Mouse (Mus musculus): Measurements from ENCODE around the gene Gm6880. TPM values are rescaled to one million over a fixed set of nuclear protein-coding genes. Genes with fewer than 3 reads are reported as not detected.

Gene Gm6880
- polyA plus RNA-seq (2012; rRNA removed; ENCODE audit: low replicate concordance), result not detected in 2 replicates

GRCm38 (mm10) chrX:74481349-74481885, at the start of gene Gm6880:
TSS of gene Gm6880 (minus strand) at chrX:74481399.

Other genes starting within 250 kb of the Gm6880 start
- 658 and 2,331 TPM in 2 replicates for gene Flna, start 231.6 kb downstream of the Gm6880 start, polyA plus RNA-seq (2012; rRNA removed; ENCODE audit: low replicate concordance)
- gene Emd, start 226.7 kb downstream of the Gm6880 start, polyA plus RNA-seq (2012; rRNA removed; ENCODE audit: low replicate concordance), result 47.9 and 80.7 TPM in 2 replicates
- 1,145 and 2,013 TPM in 2 replicates for gene Rpl10, start 210.6 kb downstream of the Gm6880 start, polyA plus RNA-seq (2012; rRNA removed; ENCODE audit: low replicate concordance)
- gene Taz, start 199.5 kb downstream of the Gm6880 start, polyA plus RNA-seq (2012; rRNA removed; ENCODE audit: low replicate concordance), result 99.6 and 120 TPM in 2 replicates
- gene Dnase1l1, start 199.1 kb downstream of the Gm6880 start, polyA plus RNA-seq (2012; rRNA removed; ENCODE audit: low replicate concordance), result 26.7 and 40.0 TPM in 2 replicates
- gene Atp6ap1, start 184.3 kb downstream of the Gm6880 start, polyA plus RNA-seq (2012; rRNA removed; ENCODE audit: low replicate concordance), result 337 and 396 TPM in 2 replicates
- 291 and 322 TPM in 2 replicates for gene Gdi1, start 176.4 kb downstream of the Gm6880 start, polyA plus RNA-seq (2012; rRNA removed; ENCODE audit: low replicate concordance)
- 15.7 and 15.8 TPM in 2 replicates for gene Fam50a, start 168.4 kb downstream of the Gm6880 start, polyA plus RNA-seq (2012; rRNA removed; ENCODE audit: low replicate concordance)
- gene Plxna3, start 152.3 kb downstream of the Gm6880 start, polyA plus RNA-seq (2012; rRNA removed; ENCODE audit: low replicate concordance), result 14.5 and 58.4 TPM in 2 replicates
- 101 and 103 TPM in 2 replicates for gene Lage3, start 127.8 kb downstream of the Gm6880 start, polyA plus RNA-seq (2012; rRNA removed; ENCODE audit: low replicate concordance)
- gene Ubl4a, start 108.2 kb downstream of the Gm6880 start, polyA plus RNA-seq (2012; rRNA removed; ENCODE audit: low replicate concordance), result 49.5 and 56.3 TPM in 2 replicates
- gene Slc10a3, start 108.0 kb downstream of the Gm6880 start, polyA plus RNA-seq (2012; rRNA removed; ENCODE audit: low replicate concordance), result 25.2 and 30.4 TPM in 2 replicates
- gene Fam3a, start 88.1 kb downstream of the Gm6880 start, polyA plus RNA-seq (2012; rRNA removed; ENCODE audit: low replicate concordance), result 50.5 and 59.2 TPM in 2 replicates
- gene Ikbkg, start 88.1 kb downstream of the Gm6880 start, polyA plus RNA-seq (2012; rRNA removed; ENCODE audit: low replicate concordance), result 18.2 and 22.3 TPM in 2 replicates
- gene G6pdx, start 52.2 kb downstream of the Gm6880 start, polyA plus RNA-seq (2012; rRNA removed; ENCODE audit: low replicate concordance), result 199 and 317 TPM in 2 replicates
- gene Olfr1326-ps1, start 93.5 kb upstream of the Gm6880 start, polyA plus RNA-seq (2012; rRNA removed; ENCODE audit: low replicate concordance), result not detected in 2 replicates
- not detected in 2 replicates for gene Olfr1325, start 111.3 kb upstream of the Gm6880 start, polyA plus RNA-seq (2012; rRNA removed; ENCODE audit: low replicate concordance)
- not detected in 2 replicates for gene Gm5640, start 164.2 kb upstream of the Gm6880 start, polyA plus RNA-seq (2012; rRNA removed; ENCODE audit: low replicate concordance)